Mouse (Mus musculus): ENCODE measurements around the gene Neu3. TPM values are rescaled to one million over a fixed set of nuclear protein-coding genes. Genes with fewer than 3 reads are reported as not detected.

The Neu3 gene
- polyA plus RNA-seq, 1 experiment from 2014 or later = 2.9 TPM

GRCm38 (mm10) chr7:99864241-99865028 lies 36.2 kb upstream of the Neu3 start:
- Histone ChIP-seq H3K36me3 (replicated peaks; ENCODE audit: insufficient read depth, low read length) (no peaks in the 10 kb centered on the region), H3K27me3 (ENCODE audit: insufficient read depth, low read length) (no peaks in the 10 kb centered on the region), H3K4me3 (ENCODE audit: low read depth, low read length) (no peak overlapping the region), H3K9me3 (ENCODE audit: low read length) (no peaks in the 10 kb centered on the region), H3K9ac (replicated peaks) (no peak overlapping the region), H3K4me1 (ENCODE audit: insufficient read depth) (peaks cover 6% of the 10 kb centered on the region; the same call in 1 of the 2 replicates), H3K27ac (ENCODE audit: low read depth) (no peak overlapping the region), H3K4me2 (ENCODE audit: low read depth, low read length) (no peak overlapping the region)
- TF ChIP-seq EP300 (IDR thresholded peaks at IDR 0.05; ENCODE audit: low read depth) (no peak), CTCF (IDR thresholded peaks at IDR 0.05; ENCODE audit: low read depth) (no peak)
- peak; percentile 37 for DNase-seq
- 67% methylated on average over 11 of the region's 11 CpGs for WGBS (ENCODE audit: insufficient replicate concordance)
- peak; percentile 64 for ATAC-seq

- H3K9me3 ChIP-seq (ENCODE audit: low read length) = no peaks in the 10 kb centered on the region
- H3K36me3 ChIP-seq (replicated peaks; ENCODE audit: insufficient read depth, low read length) = no peaks in the 10 kb centered on the region
- no peaks in the 10 kb centered on the region for H3K27me3 ChIP-seq (ENCODE audit: insufficient read depth, low read length)
- 40% methylated on average over 7 of the region's 7 CpGs for WGBS (ENCODE audit: insufficient replicate concordance)
- DNase-seq (no peak), ATAC-seq (no peak)
- H3K4me3 ChIP-seq (ENCODE audit: low read depth, low read length) = no peak within 1 kb of the TSS
- no peak within 1 kb of the TSS for H3K9ac ChIP-seq (replicated peaks)
- no peak for TF ChIP-seq CTCF (IDR thresholded peaks at IDR 0.05; ENCODE audit: low read depth)
- TF ChIP-seq EP300 (IDR thresholded peaks at IDR 0.05; ENCODE audit: low read depth) = no peak
- no peak within 1 kb of the TSS for H3K27ac ChIP-seq (ENCODE audit: low read depth)
- no peak within 1 kb of the TSS for H3K4me2 ChIP-seq (ENCODE audit: low read depth, low read length)
- peaks cover 10% of the 10 kb centered on the region; the same call in 1 of the 2 replicates for H3K4me1 ChIP-seq (ENCODE audit: insufficient read depth)
Measured at GRCm38 (mm10) chr7:99863362-99863761, 35.1 kb upstream of the Neu3 start, which contains the start of gene Spcs2. Gene Spcs2 (minus strand): TSS chr7:99863462.

- TF ChIP-seq EP300 (IDR thresholded peaks at IDR 0.05; ENCODE audit: low read depth) (no peak), CTCF (IDR thresholded peaks at IDR 0.05; ENCODE audit: low read depth) (no peak)
- DNase-seq (peak; percentile 96), ATAC-seq (peak; percentile 99)
- H3K4me3 ChIP-seq (ENCODE audit: low read depth, low read length) = peak within 1 kb of the TSS; percentile 77
- peak within 1 kb of the TSS; percentile 72 for H3K4me2 ChIP-seq (ENCODE audit: low read depth, low read length)
- H3K36me3 ChIP-seq (replicated peaks; ENCODE audit: insufficient read depth, low read length) = peaks cover 5% of the 10 kb centered on the region
- peak within 1 kb of the TSS; percentile 81 for H3K9ac ChIP-seq (replicated peaks)
- no peaks in the 10 kb centered on the region for H3K27me3 ChIP-seq (ENCODE audit: insufficient read depth, low read length)
- H3K27ac ChIP-seq (ENCODE audit: low read depth) = peak within 1 kb of the TSS; percentile 52
- H3K9me3 ChIP-seq (ENCODE audit: low read length) = no peaks in the 10 kb centered on the region
- peaks cover 25% of the 10 kb centered on the region for H3K4me1 ChIP-seq (ENCODE audit: insufficient read depth)
- WGBS (ENCODE audit: insufficient replicate concordance) = under 1% methylated on average over 41 of the region's 42 CpGs
Measured at GRCm38 (mm10) chr7:99858813-99859585, 30.8 kb upstream of the Neu3 start, which contains the start of gene Xrra1. Gene Xrra1 (plus strand): TSS chr7:99859116.

GRCm38 (mm10) chr7:99858175-99858812 lies 30.1 kb upstream of the Neu3 start:
- H3K36me3 ChIP-seq (replicated peaks; ENCODE audit: insufficient read depth, low read length) = peaks cover 9% of the 10 kb centered on the region
- DNase-seq = no peak
- 1% methylated on average over 19 of the region's 19 CpGs for WGBS (ENCODE audit: insufficient replicate concordance)
- H3K27ac ChIP-seq (ENCODE audit: low read depth) = peak overlapping the region; percentile 52
- H3K4me3 ChIP-seq (ENCODE audit: low read depth, low read length) = peak overlapping the region; percentile 77
- no peaks in the 10 kb centered on the region for H3K9me3 ChIP-seq (ENCODE audit: low read length)
- peak overlapping the region; percentile 72 for H3K4me2 ChIP-seq (ENCODE audit: low read depth, low read length)
- no peaks in the 10 kb centered on the region for H3K27me3 ChIP-seq (ENCODE audit: insufficient read depth, low read length)
- no peak for TF ChIP-seq CTCF (IDR thresholded peaks at IDR 0.05; ENCODE audit: low read depth)
- no peak for TF ChIP-seq EP300 (IDR thresholded peaks at IDR 0.05; ENCODE audit: low read depth)
- H3K4me1 ChIP-seq (ENCODE audit: insufficient read depth) = peaks cover 23% of the 10 kb centered on the region
- peak overlapping the region; percentile 81 for H3K9ac ChIP-seq (replicated peaks)
- peak; percentile 24 for ATAC-seq

GRCm38 (mm10) chr7:99856266-99856861 lies 28.1 kb upstream of the Neu3 start:
- peak overlapping the region; percentile 38; the same call in 1 of the 2 replicates for H3K9ac ChIP-seq (replicated peaks)
- 63% methylated on average over 14 of the region's 14 CpGs for WGBS (ENCODE audit: insufficient replicate concordance)
- DNase-seq (no peak), ATAC-seq (no peak)
- H3K27ac ChIP-seq (ENCODE audit: low read depth) = no peak overlapping the region
- peaks cover 22% of the 10 kb centered on the region for H3K4me1 ChIP-seq (ENCODE audit: insufficient read depth)
- peaks cover 18% of the 10 kb centered on the region for H3K36me3 ChIP-seq (replicated peaks; ENCODE audit: insufficient read depth, low read length)
- TF ChIP-seq EP300 (IDR thresholded peaks at IDR 0.05; ENCODE audit: low read depth) = no peak
- TF ChIP-seq CTCF (IDR thresholded peaks at IDR 0.05; ENCODE audit: low read depth) = no peak
- peak overlapping the region; percentile 51 for H3K4me2 ChIP-seq (ENCODE audit: low read depth, low read length)
- H3K9me3 ChIP-seq (ENCODE audit: low read length) = no peaks in the 10 kb centered on the region
- H3K4me3 ChIP-seq (ENCODE audit: low read depth, low read length) = no peak overlapping the region
- H3K27me3 ChIP-seq (ENCODE audit: insufficient read depth, low read length) = no peaks in the 10 kb centered on the region

Measured in liver, postnatal 0 days (tissue).